Mouse (Mus musculus) retina, postnatal 7 days (tissue): ENCODE data around the gene Rbm12b1.
A peak's percentile ranks its signal among the peaks of the same experiment; 100 is the strongest.
"Not testable (repeated sequence)": the region's sequence is repeated elsewhere in the genome, so short reads cannot be mapped to it uniquely, and the experiment has no call there.

Source experiments
- DNase-seq: peaks from one replicate; pipeline ENCODE4 v3.0.0-alpha.2; 2012; ENCODE audit warnings: low read depth, low spot score

Gene Rbm12b1

DNA sequence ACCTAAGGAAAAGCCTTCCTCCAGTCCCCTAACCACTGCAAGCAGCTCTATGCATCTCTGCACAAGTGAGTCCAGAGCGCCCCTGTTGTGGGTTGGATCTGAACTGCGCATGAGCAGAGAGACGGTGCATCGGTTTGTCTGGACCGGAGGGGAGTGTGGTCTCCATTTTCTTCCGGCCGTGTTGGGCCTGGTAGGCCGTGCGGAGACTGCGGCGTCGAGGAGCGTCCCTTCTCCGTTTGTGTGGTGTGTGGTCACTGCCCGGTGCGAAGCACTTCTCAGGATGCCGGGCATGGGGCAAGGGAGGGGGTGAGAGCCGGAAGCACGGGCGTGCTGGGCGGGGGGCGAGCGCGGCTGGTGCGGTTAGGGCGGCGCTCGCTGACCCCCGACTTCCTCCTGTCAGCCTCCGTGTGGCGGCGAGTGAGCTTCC, at the start of gene Rbm12b1:
Rbm12b1 (plus strand) TSS at position 124 of the 427 bp plus-strand sequence.
- peak; percentile 71 for DNase-seq

- peak; percentile 2 for DNase-seq
These were observed 563 bp downstream of the Rbm12b1 start for GRCm38 (mm10) chr4:12140592-12141062.

GRCm38 (mm10) chr4:12141516-12141915, 1.5 kb downstream of the Rbm12b1 start:
- DNase-seq = not testable (repeated sequence)

DNA sequence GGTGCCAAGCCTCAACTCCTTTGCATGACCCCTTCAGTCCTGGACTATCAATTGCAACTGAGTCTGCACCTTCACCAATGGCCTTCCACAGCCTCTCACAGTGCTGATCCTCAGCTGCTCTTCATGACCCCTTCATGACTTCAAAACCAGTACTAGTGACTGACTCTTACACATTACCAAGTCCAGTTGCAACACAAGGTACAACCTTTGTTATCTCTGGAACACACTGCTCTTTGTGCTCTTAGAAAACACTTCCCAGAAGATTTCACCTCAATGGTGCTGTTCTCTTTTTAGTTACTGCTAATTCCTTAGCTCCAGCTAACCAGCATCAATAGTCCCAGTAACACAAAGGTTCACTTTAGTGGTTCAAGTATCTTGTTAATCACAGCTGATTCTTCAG, 7.6 kb downstream of the Rbm12b1 start:
- no peak for DNase-seq

- DNase-seq = no peak
These were observed 30.9 kb downstream of the Rbm12b1 start for GRCm38 (mm10) chr4:12170986-12171317.

DNA sequence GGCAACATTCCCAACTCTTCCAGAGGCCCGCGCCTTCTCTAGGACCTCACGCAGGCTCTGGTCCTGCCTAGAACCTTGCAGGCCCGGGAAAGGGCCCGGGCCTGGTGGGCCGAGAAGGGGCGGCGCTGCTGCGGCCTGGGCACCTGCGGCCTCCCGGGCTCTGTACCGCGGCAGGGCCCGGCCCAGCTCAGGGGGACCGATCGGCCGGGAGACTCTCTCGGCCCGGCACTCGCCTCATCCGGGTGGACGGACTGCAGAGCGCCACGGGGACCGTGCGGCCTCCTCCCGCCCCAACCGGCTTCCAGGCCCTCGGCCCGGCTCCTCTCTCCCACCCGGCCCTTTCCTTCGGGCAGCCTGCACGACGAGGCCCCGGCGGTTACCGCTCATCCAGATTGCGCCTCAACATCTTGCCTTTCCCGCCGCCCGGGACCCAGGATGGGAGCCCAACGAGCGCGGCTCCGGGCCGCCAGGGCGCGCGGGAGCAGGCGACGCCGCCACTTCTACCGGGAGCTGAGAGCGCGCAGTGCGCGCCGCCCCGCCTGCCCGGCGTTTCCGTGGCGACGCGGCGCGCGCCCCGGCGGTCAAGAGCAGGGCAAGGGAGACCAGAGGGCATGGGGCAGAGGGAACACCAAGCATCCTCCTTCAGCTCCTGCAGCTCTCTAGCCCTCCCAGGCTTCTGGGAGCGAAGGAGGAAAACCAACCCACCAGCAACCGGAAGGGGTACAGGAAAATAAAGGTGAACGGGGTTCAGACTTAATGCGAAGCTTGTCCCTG, 31.4 kb downstream of the Rbm12b1 start, which contains the start of gene Fam92a:
Fam92a (minus strand) TSS at position 698 of the 774 bp plus-strand sequence.
- peak; percentile 60 for DNase-seq

GRCm38 (mm10) chr4:12178992-12179391, 38.9 kb downstream of the Rbm12b1 start:
- no peak for DNase-seq
